31 mouse cellular contexts compared by ENCODE assay signal in genomic region chr6:128404708-128405107, GRCm38 (mm10). TPM values are rescaled to one million over a fixed set of nuclear protein-coding genes. Genes with fewer than 3 reads are reported as not detected.
A peak's percentile ranks its signal among the peaks of the same experiment; 100 is the strongest.
DNase-seq lines count a peak whose midpoint lies in the region; ATAC-seq and TF ChIP-seq lines count a peak whose summit lies in the region.
"Had no signal": no experiment of that assay in that cellular context is flagged by ENCODE, and none has a peak within 500 bp of the region (broad histone marks: within the 10 kb centered on the region; RNA-seq: fewer than 3 reads in every experiment).

No protein-coding gene starts in this region.

- 0 out of 2 replicates have a peak, but pooled peaks cover 5% of the 10 kb centered on the region for H3K4me1 ChIP-seq in forebrain, postnatal 0 days (ENCODE audit: insufficient read depth)
- peaks cover 5% of the 10 kb centered on the region for H3K4me1 ChIP-seq in forebrain, embryonic 15.5 days

- peak; percentile 16; the same call in 1 of the 2 replicates for ATAC-seq in forebrain, postnatal 0 days
- no peak for ATAC-seq in forebrain, embryonic 15.5 days (replicated peaks)
- ATAC-seq in megakaryocyte progenitor cell, adult 5-6 weeks (replicated peaks; ENCODE audit: poor library complexity), result peak; percentile 22
- ATAC-seq: activated CD4-positive, CD25-positive, alpha-beta regulatory T cell, adult 4 months; CD4-positive, CD25-positive, alpha-beta regulatory T cell, adult 4 months; liver, embryonic 12.5 days had no signal

- H3K4me2 ChIP-seq in forebrain, postnatal 0 days (ENCODE audit: low read depth), result no peak overlapping the region
- no peak overlapping the region for H3K4me2 ChIP-seq in forebrain, embryonic 15.5 days (replicated peaks)
- H3K4me2 ChIP-seq: embryonic facial prominence, embryonic 15.5 days; heart, embryonic 12.5 days; liver, embryonic 12.5 days; midbrain, embryonic 12.5 days; neural tube, embryonic 12.5 days had no signal

- H3K27ac ChIP-seq in forebrain, postnatal 0 days (ENCODE audit: low read depth, low read length), result no peak overlapping the region
- no peak overlapping the region for H3K27ac ChIP-seq in forebrain, embryonic 15.5 days (replicated peaks)
- H3K27ac ChIP-seq in layer of hippocampus, adult 2 months, result no peak overlapping the region
- H3K27ac ChIP-seq: embryonic facial prominence, embryonic 15.5 days; forebrain, embryonic 10.5 days; hindbrain, embryonic 10.5 days; liver, embryonic 12.5 days; midbrain, embryonic 12.5 days; neural tube, embryonic 12.5 days had no signal

- no peak overlapping the region for H3K4me3 ChIP-seq in forebrain, postnatal 0 days (ENCODE audit: low read depth, low read length)
- no peak overlapping the region for H3K4me3 ChIP-seq in forebrain, embryonic 15.5 days
- H3K4me3 ChIP-seq in layer of hippocampus, adult 2 months, result no peak overlapping the region
- H3K4me3 ChIP-seq: embryonic facial prominence, embryonic 15.5 days; forebrain, embryonic 10.5 days; heart, embryonic 12.5 days; hindbrain, embryonic 10.5 days; liver, embryonic 12.5 days; midbrain, embryonic 12.5 days; neural tube, embryonic 12.5 days had no signal

- H3K36me3 ChIP-seq in forebrain, postnatal 0 days (ENCODE audit: insufficient read depth), result peaks cover 28% of the 10 kb centered on the region
- peaks cover 27% of the 10 kb centered on the region for H3K36me3 ChIP-seq in forebrain, embryonic 15.5 days

- 45% methylated on average over 5 of the region's 5 CpGs for WGBS in forebrain, postnatal 0 days
- 70% methylated on average over 5 of the region's 5 CpGs for WGBS in forebrain, embryonic 15.5 days

- no peaks in the 10 kb centered on the region for H3K27me3 ChIP-seq in forebrain, postnatal 0 days (ENCODE audit: insufficient read depth, low read length)
- H3K27me3 ChIP-seq in forebrain, embryonic 15.5 days, result no peaks in the 10 kb centered on the region
- H3K27me3 ChIP-seq: embryonic facial prominence, embryonic 15.5 days; heart, embryonic 12.5 days; liver, embryonic 12.5 days; midbrain, embryonic 12.5 days; neural tube, embryonic 12.5 days had no signal

- no peak overlapping the region for H3K9ac ChIP-seq in forebrain, postnatal 0 days
- H3K9ac ChIP-seq in forebrain, embryonic 15.5 days (replicated peaks), result no peak overlapping the region
- H3K9ac ChIP-seq: embryonic facial prominence, embryonic 15.5 days; heart, embryonic 12.5 days; liver, embryonic 12.5 days; midbrain, embryonic 12.5 days; neural tube, embryonic 12.5 days had no signal

- H3K9me3 ChIP-seq in forebrain, postnatal 0 days (ENCODE audit: low read length), result no peaks in the 10 kb centered on the region
- H3K9me3 ChIP-seq in forebrain, embryonic 15.5 days, result no peaks in the 10 kb centered on the region
- H3K9me3 ChIP-seq: embryonic facial prominence, embryonic 15.5 days; forebrain, embryonic 10.5 days; heart, embryonic 12.5 days; hindbrain, embryonic 10.5 days; liver, embryonic 12.5 days; midbrain, embryonic 12.5 days; neural tube, embryonic 12.5 days had no signal

- peak; percentile 30 for DNase-seq in adrenal gland, postnatal 14 days
- DNase-seq in adrenal gland, postnatal 25 days, result no peak
- no peak for DNase-seq in forebrain, postnatal 0 days
- DNase-seq in layer of hippocampus, adult 2 months (ENCODE audit: low spot score in 2 of 2), result no peak
- no peak for DNase-seq in layer of hippocampus, adult 9-10 months (ENCODE audit: low spot score)
- DNase-seq in right cerebral cortex, adult 2 months (ENCODE audit: low spot score in 2 of 2), result no peak
- DNase-seq: adrenal gland, postnatal 10 days; cerebellum, adult 11 months; gastrocnemius, postnatal 25 days; kidney, adult 18-20 months; kidney, postnatal 10 days; left cerebral cortex, postnatal 4 days; lung, adult 2 months; lung, postnatal 4 days; thymus, postnatal 25 days had no signal

- TF ChIP-seq CTCF in forebrain, postnatal 0 days (IDR thresholded peaks at IDR 0.05; ENCODE audit: low read depth), result no peak
- TF ChIP-seq CTCF in layer of hippocampus, adult 2 months (conservative IDR thresholded peaks at IDR 0.05), result 0 out of 2 replicates have a peak, but pooled peaks have one; percentile 6

RNA-seq across cellular contexts. Expression of gene Nrip2, which starts 5.6 kb away (rescaled TPM):
- total RNA-seq in adrenal gland, postnatal 14 days (2021), result 2.7 and 2.9 TPM in 2 replicates
- 3.0 and 4.1 TPM in 2 replicates for total RNA-seq in adrenal gland, postnatal 25 days (2021)
- 7.1 and 8.5 TPM in 2 replicates for total RNA-seq in forebrain, postnatal 0 days (2014; rRNA removed)
- polyA plus RNA-seq in forebrain, postnatal 0 days (2015; fragmentation: Nextera tagmentation; extraction: Ambion mirVana), result 5.5 and 7.4 TPM in 2 replicates
- 5.0 and 5.7 TPM in 2 replicates for polyA plus RNA-seq in forebrain, embryonic 15.5 days (2015; fragmentation: Nextera tagmentation; extraction: Ambion mirVana)
- 10 to 100 TPM; 18.4 to 20.3 TPM for total RNA-seq in layer of hippocampus, adult 2 months (2021)
- total RNA-seq in megakaryocyte progenitor cell, adult 5-6 weeks (2015), result not detected in 2 replicates
- not detected in 2 replicates for total RNA-seq in megakaryocyte progenitor cell, adult 5-6 weeks (2017)

RNA-seq across cellular contexts. Expression of gene Itfg2, which starts 20.0 kb away (rescaled TPM):
- total RNA-seq in adrenal gland, postnatal 14 days (2021), result 21.6 and 35.8 TPM in 2 replicates
- 27.5 and 35.6 TPM in 2 replicates for total RNA-seq in adrenal gland, postnatal 25 days (2021)
- 25.3 and 57.6 TPM in 2 replicates for total RNA-seq in forebrain, postnatal 0 days (2014; rRNA removed)
- 28.1 and 33.7 TPM in 2 replicates for polyA plus RNA-seq in forebrain, postnatal 0 days (2015; fragmentation: Nextera tagmentation; extraction: Ambion mirVana)
- 35.5 and 40.5 TPM in 2 replicates for polyA plus RNA-seq in forebrain, embryonic 15.5 days (2015; fragmentation: Nextera tagmentation; extraction: Ambion mirVana)
- 10 to 100 TPM; 23.8 to 28.6 TPM for total RNA-seq in layer of hippocampus, adult 2 months (2021)
- total RNA-seq in megakaryocyte progenitor cell, adult 5-6 weeks (2015), result 24.1 and 33.1 TPM in 2 replicates
- total RNA-seq in megakaryocyte progenitor cell, adult 5-6 weeks (2017), result 12.9 and 15.6 TPM in 2 replicates

RNA-seq across cellular contexts. Expression of gene Gm44596, which starts 29.4 kb away (rescaled TPM):
- total RNA-seq in adrenal gland, postnatal 14 days (2021), result not detected in 2 replicates
- total RNA-seq in adrenal gland, postnatal 25 days (2021), result not detected in 2 replicates
- not detected in 2 replicates for total RNA-seq in forebrain, postnatal 0 days (2014; rRNA removed)
- polyA plus RNA-seq in forebrain, postnatal 0 days (2015; fragmentation: Nextera tagmentation; extraction: Ambion mirVana), result not detected in 2 replicates
- not detected in 2 replicates for polyA plus RNA-seq in forebrain, embryonic 15.5 days (2015; fragmentation: Nextera tagmentation; extraction: Ambion mirVana)
- not detected for total RNA-seq in layer of hippocampus, adult 2 months (2021)
- total RNA-seq in megakaryocyte progenitor cell, adult 5-6 weeks (2015), result not detected in 2 replicates
- total RNA-seq in megakaryocyte progenitor cell, adult 5-6 weeks (2017), result not detected in 2 replicates
- total RNA-seq: adrenal gland, postnatal 10 days; ES-E14; gastrocnemius, postnatal 25 days; layer of hippocampus, adult 8-10 months; left cerebral cortex, adult 18-20 months; left cerebral cortex, postnatal 4 days had no signal
- polyA plus RNA-seq: activated CD4-positive, CD25-positive, alpha-beta regulatory T cell, adult 4 months; CD4-positive, CD25-positive, alpha-beta regulatory T cell, adult 4 months; embryonic facial prominence, embryonic 15.5 days; forebrain, embryonic 10.5 days; heart, embryonic 12.5 days; hindbrain, embryonic 10.5 days; liver, embryonic 12.5 days; lung, adult 2 months; midbrain, embryonic 12.5 days; neural tube, embryonic 12.5 days; small intestine, adult 2 months; testis, adult 2 months had no signal

RNA-seq across cellular contexts. Expression of gene Tex52, which starts 29.5 kb away (rescaled TPM):
- total RNA-seq in adrenal gland, postnatal 14 days (2021), result not detected in 2 replicates
- total RNA-seq in adrenal gland, postnatal 25 days (2021), result not detected in 2 replicates
- total RNA-seq in forebrain, postnatal 0 days (2014; rRNA removed), result 0.15 TPM in 1 of 2 replicates, not detected in the other
- 0.30 and 0.58 TPM in 2 replicates for polyA plus RNA-seq in forebrain, postnatal 0 days (2015; fragmentation: Nextera tagmentation; extraction: Ambion mirVana)
- 0.43 and 0.51 TPM in 2 replicates for polyA plus RNA-seq in forebrain, embryonic 15.5 days (2015; fragmentation: Nextera tagmentation; extraction: Ambion mirVana)
- 1 to 10 TPM; 1.3 to 1.5 TPM for total RNA-seq in layer of hippocampus, adult 2 months (2021)
- not detected in 2 replicates for total RNA-seq in megakaryocyte progenitor cell, adult 5-6 weeks (2015)
- 0.30 TPM in 1 of 2 replicates, not detected in the other for total RNA-seq in megakaryocyte progenitor cell, adult 5-6 weeks (2017)
- total RNA-seq: adrenal gland, postnatal 10 days; ES-E14; gastrocnemius, postnatal 25 days had no signal
- polyA plus RNA-seq: activated CD4-positive, CD25-positive, alpha-beta regulatory T cell, adult 4 months; CD4-positive, CD25-positive, alpha-beta regulatory T cell, adult 4 months; liver, embryonic 12.5 days; small intestine, adult 2 months had no signal

RNA-seq across cellular contexts. Expression of gene Fkbp4, which starts 33.8 kb away (rescaled TPM):
- total RNA-seq in adrenal gland, postnatal 14 days (2021), result 198 and 230 TPM in 2 replicates
- total RNA-seq in adrenal gland, postnatal 25 days (2021), result 205 and 245 TPM in 2 replicates
- 201 and 235 TPM in 2 replicates for total RNA-seq in forebrain, postnatal 0 days (2014; rRNA removed)
- polyA plus RNA-seq in forebrain, postnatal 0 days (2015; fragmentation: Nextera tagmentation; extraction: Ambion mirVana), result 253 and 276 TPM in 2 replicates
- polyA plus RNA-seq in forebrain, embryonic 15.5 days (2015; fragmentation: Nextera tagmentation; extraction: Ambion mirVana), result 431 and 436 TPM in 2 replicates
- total RNA-seq in layer of hippocampus, adult 2 months (2021), result 100 to 1,000 TPM; 105 to 115 TPM
- 124 and 149 TPM in 2 replicates for total RNA-seq in megakaryocyte progenitor cell, adult 5-6 weeks (2015)
- total RNA-seq in megakaryocyte progenitor cell, adult 5-6 weeks (2017), result 373 and 394 TPM in 2 replicates
